Mouse (Mus musculus): ENCODE measurements around the gene Ly6g5c.

Ly6g5c gene

GRCm38 (mm10) chr17:35082841-35083576 is 25.1 kb upstream of the Ly6g5c start:
- no peak for DNase-seq

- DNase-seq = no peak
Observed at GRCm38 (mm10) chr17:35083929-35084497, 24.1 kb upstream of the Ly6g5c start.

GRCm38 (mm10) chr17:35085208-35085865 is 22.7 kb upstream of the Ly6g5c start, which contains the start of gene Ly6g6f:
TSS of gene Ly6g6f (minus strand) at chr17:35085610.
- no peak for DNase-seq

GRCm38 (mm10) chr17:35088151-35088550 is 19.9 kb upstream of the Ly6g5c start:
- DNase-seq = no peak

GRCm38 (mm10) chr17:35088825-35089644 is 19.0 kb upstream of the Ly6g5c start, which contains the start of gene Abhd16a:
TSS of gene Abhd16a (plus strand) at chr17:35089263.
- peak; percentile 96 to 97 for DNase-seq

DNA sequence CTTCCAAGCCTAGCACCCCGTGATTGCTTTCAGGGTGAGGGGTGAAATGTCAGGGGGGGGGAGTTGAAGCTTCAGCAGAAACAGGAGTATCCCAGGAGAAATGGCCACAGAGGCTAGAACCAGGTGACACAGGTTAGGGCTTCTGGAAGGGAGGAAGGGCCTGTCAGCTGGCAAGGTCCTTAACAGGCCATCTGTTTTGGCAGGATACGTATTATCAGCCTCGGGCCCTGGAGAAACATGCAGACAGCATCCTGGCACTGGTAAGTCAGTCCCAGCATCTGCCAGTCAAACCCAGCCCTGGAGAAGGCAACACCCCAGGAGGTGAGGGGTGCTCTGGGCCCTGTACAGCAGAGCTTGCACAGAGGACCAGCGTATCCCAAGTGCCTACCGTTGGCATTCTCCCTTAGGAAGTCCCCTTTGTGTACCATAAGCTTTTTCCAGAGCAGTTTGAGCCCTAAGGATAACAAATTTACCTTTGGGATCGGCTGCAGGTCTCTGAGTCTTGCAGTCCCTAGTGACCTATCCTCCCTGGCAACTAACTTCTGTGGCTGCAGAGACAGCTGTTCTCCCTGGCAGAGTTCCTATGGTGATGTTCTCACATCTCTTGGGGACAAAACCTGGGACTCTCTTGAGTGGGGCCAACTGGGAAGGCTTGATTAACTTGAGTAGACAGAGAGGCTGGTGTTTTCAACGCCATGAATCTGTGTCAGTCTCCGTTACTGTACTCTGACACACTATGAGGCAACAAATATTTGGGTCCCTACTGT is 17.7 kb upstream of the Ly6g5c start:
- DNase-seq = no peak

GRCm38 (mm10) chr17:35092403-35093198 is 15.5 kb upstream of the Ly6g5c start:
- DNase-seq = peak in 1 of 2 experiments; percentile 55

DNA sequence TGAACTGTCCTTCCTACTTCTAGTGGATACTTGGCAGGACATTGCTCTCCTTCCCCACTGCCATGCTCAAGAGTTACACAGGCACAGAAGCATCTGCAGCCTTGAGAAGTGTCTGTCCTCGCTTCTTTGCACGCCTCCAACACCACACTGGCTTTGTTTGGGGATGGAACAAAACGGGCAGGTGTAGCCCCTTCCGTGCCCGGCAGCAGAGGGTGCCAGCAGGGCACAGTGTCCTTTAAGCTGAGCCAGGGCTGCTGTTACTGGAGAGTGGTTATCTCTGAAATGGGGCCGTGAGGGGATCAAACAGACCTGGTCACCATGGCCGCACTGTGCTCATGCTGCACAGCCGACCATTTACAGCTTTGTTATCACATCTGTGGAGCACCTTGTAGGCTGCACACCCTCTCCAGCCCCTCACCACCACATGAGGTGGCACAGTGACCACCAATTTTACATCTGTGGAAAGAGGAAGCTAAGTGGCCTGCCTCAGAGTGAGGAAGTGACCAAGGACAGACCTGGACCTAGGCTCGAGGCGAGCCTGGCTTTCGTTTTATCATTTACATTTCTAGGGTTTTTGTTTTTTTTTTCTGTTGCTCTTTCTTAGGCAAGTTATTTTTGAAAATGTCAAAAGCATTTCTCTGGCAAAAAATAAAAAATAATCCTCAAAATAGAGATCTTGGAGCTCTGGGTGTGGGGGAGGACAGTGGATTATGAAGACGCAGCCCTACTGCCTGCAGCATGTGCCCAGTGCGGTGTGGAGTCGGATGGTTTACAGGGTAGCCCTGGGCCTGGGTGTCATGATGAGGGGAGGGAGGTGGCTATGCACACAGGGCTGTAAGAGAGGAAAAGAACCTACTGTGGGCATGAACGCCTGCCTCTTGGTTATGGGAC is 13.4 kb upstream of the Ly6g5c start:
- no peak for DNase-seq

- no peak for DNase-seq
Observed at GRCm38 (mm10) chr17:35096597-35096996, 11.5 kb upstream of the Ly6g5c start.

GRCm38 (mm10) chr17:35097164-35097655 is 10.9 kb upstream of the Ly6g5c start:
- DNase-seq = peak; percentile 20 to 39

DNA sequence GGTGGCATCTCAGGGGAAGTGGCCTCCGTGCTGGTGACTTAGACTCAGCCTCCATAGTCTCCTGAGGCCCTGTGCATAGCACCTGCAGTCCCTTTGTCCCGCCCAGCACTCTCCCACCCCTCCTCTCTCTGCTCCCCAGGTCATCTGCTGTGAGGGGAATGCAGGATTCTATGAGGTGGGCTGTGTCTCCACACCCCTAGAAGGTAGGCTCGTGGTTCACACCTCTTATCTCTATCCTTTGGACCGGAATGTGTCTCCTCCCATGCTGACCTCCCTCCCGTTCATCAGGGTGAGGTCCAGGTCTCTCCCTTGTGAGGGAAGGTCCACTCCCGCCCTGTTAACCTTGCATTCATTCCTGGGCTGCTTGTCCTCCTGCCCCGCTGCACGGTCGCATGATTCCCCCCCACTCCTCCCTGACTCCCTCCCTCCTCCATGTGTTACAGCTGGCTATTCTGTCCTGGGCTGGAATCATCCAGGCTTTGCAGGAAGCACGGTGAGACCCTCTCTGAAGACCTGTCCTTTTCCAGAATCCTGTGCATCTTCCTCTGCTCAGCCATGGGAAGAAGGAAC is 7.8 kb upstream of the Ly6g5c start:
- no peak for DNase-seq

DNA sequence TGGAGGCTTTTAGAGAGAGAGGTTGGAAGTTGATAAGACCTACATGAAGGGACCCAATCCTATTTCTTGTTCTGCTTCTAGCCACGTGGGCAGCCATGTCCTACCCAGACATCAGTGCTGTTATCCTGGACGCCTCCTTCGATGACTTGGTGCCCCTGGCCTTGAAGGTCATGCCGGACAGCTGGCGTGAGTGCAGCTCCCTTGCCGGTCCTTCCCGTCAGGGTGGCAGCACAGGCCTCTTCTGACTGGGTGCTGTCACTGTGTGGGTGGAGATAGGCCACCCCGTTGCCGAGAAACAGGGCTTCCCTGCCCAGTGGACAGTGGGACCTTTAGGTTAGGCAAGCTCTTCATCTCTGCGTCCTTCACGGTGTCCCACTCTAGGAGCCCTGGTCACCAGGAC is 6.9 kb upstream of the Ly6g5c start:
- DNase-seq = no peak

DNA sequence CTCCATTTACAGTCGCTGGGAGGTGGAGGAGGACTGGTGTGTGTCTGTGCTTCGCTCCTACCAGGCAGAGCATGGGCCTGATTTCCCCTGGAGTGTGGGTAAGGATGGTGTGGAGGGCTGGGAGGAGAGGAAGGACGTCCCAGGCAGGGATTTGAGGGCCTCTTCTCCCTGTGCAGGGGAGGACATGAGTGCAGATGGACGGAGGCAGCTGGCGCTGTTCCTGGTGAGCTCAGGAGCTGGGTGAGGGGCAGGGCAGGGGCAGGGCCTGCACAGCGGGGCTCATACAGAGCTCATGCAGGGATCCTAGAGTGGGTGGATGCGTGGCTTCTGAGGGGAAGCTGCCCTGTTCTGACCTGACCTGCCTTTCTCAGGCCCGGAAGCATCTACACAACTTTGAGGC is 5.8 kb upstream of the Ly6g5c start:
- DNase-seq = no peak

- no peak for DNase-seq
Observed at GRCm38 (mm10) chr17:35103221-35103690, 4.8 kb upstream of the Ly6g5c start.

DNA sequence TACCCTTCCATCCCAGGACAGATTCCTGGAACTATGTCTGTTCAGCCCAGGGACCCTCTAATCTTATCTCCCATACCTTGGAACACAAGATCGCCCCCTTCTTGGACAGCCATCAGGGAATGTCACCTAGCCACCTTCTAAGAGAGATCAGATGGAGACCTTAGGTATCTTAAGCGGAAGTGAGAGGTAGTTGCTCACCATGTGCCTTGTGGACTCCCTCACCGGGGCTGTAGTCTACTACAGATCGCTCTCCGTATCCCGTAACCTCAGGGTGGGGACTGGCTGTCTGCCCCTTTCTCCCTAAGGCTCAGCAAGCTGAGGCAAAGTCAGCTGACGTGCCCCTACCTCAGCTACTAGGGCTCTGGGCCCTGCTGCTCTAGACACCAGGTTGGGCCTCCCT is 4.0 kb upstream of the Ly6g5c start:
- no peak for DNase-seq

DNA sequence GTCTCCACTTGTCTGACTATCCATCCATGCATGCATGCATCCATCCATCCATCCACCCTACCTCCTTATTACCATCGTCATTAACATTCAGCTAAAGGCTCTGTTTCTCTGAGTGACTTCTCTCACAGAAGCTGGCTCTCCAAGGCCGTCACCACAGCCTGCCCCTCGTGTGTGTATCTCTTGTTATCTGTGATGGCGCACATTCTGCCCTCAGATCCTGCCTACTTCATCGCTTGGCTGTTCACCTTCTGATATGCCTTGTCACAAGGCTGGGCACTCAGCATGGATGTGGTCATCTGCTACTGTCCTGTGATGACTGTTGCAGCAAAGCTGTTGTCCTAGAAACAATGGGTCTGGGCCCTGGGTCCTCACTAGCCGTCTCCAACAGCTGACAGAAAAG is 3.3 kb upstream of the Ly6g5c start:
- DNase-seq = no peak

DNA sequence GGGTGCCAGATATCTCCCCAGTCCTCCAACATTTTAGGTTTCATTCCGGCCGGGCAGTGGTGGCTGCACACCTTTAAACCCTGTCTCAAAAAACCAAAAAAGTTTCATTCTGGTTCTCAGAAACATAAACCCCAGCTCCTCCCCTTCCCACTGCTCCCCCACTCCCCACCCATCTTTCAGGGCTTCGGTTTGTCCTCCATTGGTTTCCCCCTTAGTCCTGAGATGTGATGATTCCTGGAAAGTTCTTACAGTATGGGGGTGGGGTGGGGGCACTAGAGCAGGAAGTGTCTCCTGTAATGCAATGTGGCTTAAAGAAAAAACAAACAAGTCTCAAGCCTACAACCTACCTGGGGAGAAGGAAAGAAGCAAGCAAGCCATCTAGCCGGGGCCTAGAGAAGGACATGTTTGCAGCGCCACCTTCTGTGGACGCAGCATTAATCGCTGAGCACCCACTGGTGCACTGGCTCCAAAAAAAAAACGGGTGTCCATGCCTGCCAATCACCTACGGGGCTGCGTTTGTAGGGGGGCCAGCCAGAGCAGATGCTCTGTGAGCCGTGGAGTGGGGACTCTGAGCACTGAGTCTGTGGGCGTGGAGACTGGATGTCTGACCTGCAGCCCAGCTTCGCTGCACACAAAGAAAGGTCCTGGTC is 2.2 kb upstream of the Ly6g5c start:
- DNase-seq = peak; percentile 50 to 52

- no peak for DNase-seq
Observed at GRCm38 (mm10) chr17:35106522-35106921, 1.6 kb upstream of the Ly6g5c start.

- DNase-seq = no peak
Observed at GRCm38 (mm10) chr17:35111774-35112173, 3.7 kb downstream of the Ly6g5c start.

Data from lung, postnatal 4 days (tissue).